Mouse (Mus musculus): Measurements from ENCODE around the gene Fgd6.

Gene Fgd6

DNA sequence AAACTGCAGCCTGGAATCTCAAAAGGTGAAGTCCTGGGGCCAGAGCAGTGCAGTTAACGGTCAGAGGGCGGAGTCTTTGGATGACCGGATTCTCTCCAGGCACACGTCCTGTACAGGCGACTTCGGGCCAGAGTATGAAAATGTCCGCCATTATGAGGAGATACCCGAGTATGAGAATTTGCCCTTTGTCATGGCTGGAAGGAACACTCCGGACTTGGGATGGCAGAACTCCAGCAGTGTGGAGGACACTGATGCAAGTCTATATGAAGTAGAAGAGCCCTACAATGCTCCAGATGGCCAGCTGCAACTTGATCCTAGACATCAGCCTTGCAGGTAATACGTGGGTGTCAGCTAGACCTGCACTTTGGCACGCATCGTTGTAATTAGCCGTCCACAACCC, 9.5 kb downstream of the Fgd6 start:
- no peak for DNase-seq (ENCODE audit: low spot score)

GRCm38 (mm10) chr10:94047024-94047423, 11.2 kb downstream of the Fgd6 start:
- DNase-seq (ENCODE audit: low spot score): no peak

GRCm38 (mm10) chr10:94047845-94048559, 12.2 kb downstream of the Fgd6 start:
- no peak for DNase-seq (ENCODE audit: low spot score)

GRCm38 (mm10) chr10:94049121-94049520, 13.3 kb downstream of the Fgd6 start:
- no peak for DNase-seq (ENCODE audit: low spot score)

DNA sequence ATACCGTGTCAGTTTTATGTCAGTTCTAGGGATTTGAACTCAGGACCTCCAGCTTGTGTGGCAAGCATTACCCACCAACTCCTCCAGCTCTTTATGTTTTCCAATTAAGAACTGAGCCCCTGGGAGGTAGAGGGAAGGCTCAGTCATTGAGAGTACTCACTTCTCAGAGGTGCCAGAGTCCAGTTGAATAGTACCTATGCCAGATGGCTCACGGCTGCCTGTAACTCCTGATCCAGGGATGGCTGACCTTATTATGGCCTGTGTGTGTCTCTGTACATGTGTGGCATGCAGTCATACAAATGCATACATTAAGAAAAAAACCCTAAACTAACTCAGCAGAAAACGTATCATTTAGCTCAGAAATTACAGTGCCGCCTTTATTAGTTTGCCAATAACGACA, 14.9 kb downstream of the Fgd6 start:
- DNase-seq (ENCODE audit: low spot score): no peak

DNA sequence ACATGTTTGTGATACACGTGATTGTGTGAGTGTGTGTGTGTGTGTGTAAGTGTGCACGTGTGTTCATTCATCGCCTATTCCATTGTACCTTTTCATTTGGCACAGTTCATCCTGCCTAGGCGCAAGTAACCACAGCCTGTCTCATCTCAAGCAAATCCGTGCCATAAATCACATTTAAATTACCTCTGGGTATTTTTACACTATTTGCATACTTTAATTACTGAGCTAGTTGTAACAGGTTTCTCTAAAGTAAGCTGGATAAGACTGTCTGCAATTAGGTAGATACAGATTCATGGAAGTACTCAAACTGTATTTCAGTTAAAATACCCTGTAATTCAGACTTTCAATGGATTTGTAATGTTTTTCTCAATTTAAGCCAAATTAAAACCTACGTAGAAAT, 20.7 kb downstream of the Fgd6 start:
- no peak for DNase-seq (ENCODE audit: low spot score)

DNA sequence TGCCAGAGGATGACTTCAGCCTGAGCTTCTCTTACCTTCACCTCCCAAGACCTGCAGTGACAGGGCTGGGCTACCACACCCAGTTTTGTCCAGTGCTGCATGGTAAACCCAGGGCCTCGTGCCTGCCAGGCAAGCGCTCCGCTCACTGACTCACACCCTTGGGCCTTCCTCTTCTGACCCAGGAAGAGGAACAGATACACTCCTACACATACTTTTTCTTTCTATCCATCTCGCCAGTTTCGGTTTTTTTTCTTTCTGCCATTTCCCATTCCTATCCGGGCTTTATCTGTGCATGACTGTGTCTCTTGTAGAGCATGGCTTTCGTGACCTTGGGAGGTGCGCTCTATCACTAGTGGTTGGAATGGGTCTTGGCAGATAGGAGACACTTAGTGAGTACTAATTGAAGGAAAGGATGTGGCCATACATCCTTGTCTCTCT, 23.8 kb downstream of the Fgd6 start:
- no peak for DNase-seq (ENCODE audit: low spot score)

GRCm38 (mm10) chr10:94060190-94060589, 24.4 kb downstream of the Fgd6 start:
- no peak for DNase-seq (ENCODE audit: low spot score)

DNA sequence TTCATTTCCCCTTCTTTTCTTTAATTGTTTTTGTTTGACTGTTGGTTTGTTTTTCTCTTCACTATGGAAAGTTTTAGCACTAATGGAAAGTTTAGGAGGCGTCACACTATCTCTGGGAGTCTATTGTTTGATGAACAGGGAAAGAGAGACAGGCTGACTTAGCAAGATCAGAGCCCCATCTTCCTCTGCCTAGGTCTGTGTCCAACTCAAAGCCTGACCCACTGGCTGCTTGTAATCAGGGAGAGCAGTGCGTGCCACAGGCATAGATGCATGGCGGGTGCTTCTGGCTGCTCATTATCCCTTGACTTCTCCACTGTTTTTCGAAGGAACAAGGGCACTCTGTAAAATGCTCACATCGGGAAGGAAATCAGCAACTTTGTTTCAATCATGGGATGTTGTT, 26.6 kb downstream of the Fgd6 start:
- no peak for DNase-seq (ENCODE audit: low spot score)

GRCm38 (mm10) chr10:94066896-94067295, 31.1 kb downstream of the Fgd6 start:
- no peak for DNase-seq (ENCODE audit: low spot score)

- no peak for DNase-seq (ENCODE audit: low spot score)
Measured at GRCm38 (mm10) chr10:94068701-94069100, 32.9 kb downstream of the Fgd6 start.

DNA sequence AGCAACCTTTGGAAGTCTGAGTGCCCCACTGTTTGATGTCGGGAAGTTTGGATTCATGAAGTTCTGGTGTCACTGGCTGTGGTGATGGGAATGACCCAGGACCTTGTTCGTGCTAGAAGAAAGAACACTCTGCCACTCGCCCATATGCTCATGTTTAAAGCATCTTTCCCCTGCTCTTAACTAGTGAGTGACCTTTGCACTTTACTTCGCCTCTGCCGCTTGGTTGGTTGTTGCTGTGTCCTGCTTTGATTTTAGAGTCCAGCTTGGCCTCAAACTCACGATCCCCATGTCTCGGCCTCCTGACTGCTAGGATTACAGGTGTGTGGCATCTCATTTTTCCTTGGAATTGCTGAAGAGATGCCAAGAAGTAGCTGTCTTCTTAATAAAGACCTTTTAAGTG, 35.8 kb downstream of the Fgd6 start:
- no peak for DNase-seq (ENCODE audit: low spot score)

- DNase-seq (ENCODE audit: low spot score): no peak
Measured at GRCm38 (mm10) chr10:94072261-94072915, 36.6 kb downstream of the Fgd6 start.

GRCm38 (mm10) chr10:94072916-94073465, 37.2 kb downstream of the Fgd6 start:
- DNase-seq (ENCODE audit: low spot score): no peak

DNA sequence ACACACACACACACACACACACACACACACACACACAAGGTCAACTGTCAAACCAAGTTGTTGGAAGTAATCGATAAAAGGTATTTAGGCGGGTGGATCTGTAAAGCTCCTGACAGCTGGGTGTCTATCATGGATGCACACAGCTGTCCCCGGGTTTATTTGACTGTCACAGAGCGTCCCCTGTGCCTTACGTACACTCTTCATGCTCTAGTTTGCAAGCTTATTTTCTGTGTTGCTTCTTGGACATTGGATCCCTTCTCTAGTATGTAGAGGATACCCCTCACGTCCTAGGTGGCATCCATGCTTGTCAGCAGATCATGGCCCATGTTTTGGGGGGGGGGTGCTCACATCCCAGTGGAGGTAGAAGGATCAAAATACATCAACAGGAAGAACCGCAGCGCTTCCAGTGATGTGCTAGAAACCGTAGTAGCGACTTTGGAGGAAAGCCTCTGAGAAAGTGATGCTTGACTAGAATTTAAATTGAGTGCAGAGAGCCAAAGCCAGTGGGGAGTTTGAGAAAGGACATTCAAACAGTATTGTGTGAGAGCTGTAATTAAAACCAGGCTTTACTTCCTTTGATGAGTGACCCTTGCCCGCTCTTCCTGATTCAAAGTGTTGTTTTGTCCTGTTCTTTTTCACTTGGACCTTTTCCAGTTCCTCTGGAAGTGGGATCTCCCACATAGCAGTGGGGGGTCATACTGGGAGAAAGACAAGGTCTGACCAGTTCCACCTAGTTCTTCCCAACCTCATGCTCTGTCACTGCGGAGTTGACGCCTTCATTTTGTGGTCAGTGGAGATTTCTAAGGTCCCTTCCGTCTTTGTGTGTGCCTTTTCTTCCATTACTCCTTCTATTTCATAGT, 41.4 kb downstream of the Fgd6 start:
- DNase-seq (ENCODE audit: low spot score): no peak

GRCm38 (mm10) chr10:94080740-94081139, 44.9 kb downstream of the Fgd6 start:
- DNase-seq (ENCODE audit: low spot score): no peak

GRCm38 (mm10) chr10:94082040-94082734, 46.4 kb downstream of the Fgd6 start:
- no peak for DNase-seq (ENCODE audit: low spot score)

DNA sequence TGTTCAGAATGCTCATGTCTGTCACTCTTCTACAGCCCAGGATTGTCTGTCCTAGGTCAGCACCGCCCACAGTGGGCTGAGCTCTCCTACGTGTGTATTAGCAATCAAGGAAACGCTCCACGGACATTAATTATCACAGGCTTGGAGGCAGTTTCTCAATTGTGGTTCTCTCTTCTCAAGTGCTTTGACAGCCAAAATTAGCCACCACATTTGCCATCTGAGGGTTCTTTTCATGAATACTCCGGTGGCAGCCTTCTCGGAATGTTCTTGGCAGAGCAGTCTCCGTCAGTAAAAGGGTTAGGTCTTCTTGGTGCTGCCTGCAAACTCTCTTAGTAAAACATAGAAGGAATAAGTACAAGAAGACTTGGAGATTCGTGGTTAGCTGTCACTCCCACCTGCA, 50.5 kb downstream of the Fgd6 start:
- no peak for DNase-seq (ENCODE audit: low spot score)

DNA sequence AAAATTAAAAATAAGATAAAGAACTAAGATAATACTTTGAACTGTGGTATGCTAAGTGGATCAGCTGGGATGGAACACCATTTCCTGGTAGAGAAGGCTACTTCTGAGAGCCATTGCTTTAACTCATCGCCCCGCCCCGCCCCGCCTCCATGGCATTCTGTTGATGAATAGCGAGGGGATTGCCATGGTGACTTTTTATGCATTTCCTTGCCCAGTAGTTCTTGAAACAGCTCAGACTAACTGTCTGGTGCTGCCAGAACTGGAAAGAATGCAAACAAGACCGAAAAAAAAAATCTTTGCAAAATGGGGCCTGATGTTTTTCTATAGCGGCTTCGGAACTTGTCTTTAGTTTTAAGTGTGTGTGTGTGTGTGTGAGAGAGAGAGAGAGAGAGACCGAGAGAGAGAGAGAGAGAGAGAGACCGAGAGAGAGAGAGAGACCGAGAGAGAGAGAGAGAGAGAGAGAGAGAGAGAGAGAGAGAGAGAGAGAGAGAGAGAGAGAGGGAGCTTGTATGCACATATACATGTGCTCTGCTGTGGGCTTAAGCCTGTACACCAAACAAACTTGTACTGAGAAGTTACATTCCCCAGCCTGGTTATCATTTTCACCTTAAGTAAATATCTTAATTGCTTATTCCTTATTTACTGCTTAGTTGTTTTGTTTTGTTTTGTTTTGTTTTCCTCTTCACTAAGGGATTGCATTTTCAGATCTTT, 51.7 kb downstream of the Fgd6 start:
- DNase-seq (ENCODE audit: low spot score): no peak

GRCm38 (mm10) chr10:94090032-94090431, 54.2 kb downstream of the Fgd6 start:
- DNase-seq (ENCODE audit: low spot score): no peak

DNA sequence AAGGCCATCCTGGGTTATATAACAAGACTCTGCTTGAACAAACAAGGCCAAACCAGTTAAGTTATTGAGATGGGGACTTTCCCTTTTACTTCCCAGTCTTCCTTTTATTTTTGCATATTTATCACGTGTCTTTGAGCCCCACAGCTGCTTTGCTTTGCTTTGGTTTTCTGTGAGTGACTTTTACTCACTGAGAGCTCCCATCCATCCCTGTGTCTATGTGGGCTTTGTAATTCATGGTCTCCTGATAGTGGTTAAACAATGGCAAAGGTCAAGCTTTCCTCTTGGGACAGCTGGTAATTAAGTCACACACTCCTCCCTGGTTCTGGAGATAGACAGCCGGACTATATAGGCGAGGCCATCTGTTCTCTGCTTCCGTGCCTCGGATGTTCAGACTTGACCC, 57.7 kb downstream of the Fgd6 start:
- DNase-seq (ENCODE audit: low spot score): no peak

All from left cerebral cortex, adult 11 months (tissue).